Mouse (Mus musculus) kidney, adult 8-10 months (tissue): ENCODE measurements around the gene Tom1l2.

Experiments
- DNase-seq, 2 experiments: peaks; one replicate each; pipeline ENCODE4 v3.0.0; 2022

Gene Tom1l2

GRCm38 (mm10) chr11:60197998-60198619, 154.6 kb downstream of the Tom1l2 start:
- no peak for DNase-seq

DNA sequence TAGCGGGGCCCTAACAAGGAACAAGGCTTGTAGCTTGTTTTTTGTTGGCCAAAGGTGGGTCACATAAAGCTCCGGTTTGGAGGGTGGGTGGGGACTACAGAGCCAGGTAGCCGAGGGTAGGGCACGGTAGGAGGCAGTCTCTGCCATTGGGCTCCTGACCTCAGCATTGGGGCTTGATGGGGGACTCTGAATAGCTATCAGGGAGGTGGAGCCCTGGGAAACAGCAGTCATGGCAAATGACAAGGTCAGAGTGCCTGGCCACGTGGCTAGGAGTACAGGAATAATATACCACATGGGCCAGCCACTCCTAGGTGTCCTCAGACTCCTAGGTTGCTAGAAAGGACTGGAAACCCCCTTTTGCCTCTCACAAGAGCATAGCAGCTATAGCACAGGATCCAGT, 156.4 kb downstream of the Tom1l2 start:
- no peak for DNase-seq

GRCm38 (mm10) chr11:60195108-60195507, 157.6 kb downstream of the Tom1l2 start:
- DNase-seq, result no peak

DNA sequence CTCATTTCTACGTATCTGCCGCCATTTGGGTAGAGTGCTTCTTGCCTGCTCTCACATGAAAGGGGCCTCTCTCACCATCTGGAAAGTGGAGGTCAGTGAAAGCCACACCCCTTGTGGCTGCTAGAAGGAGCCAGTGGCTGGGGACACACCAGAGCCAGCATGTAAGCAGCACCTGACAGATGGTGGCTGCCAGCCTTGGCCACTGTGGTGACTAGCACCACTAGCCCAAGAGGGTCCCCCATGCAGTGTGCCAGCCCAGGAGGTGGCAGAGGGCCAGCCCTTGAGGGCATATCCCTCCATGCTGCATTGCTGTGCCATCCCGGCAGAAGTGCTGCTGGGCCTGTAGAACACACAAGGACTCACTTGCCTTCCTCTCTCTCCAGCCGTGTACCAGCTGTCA, 159.1 kb downstream of the Tom1l2 start:
- DNase-seq, result no peak

DNA sequence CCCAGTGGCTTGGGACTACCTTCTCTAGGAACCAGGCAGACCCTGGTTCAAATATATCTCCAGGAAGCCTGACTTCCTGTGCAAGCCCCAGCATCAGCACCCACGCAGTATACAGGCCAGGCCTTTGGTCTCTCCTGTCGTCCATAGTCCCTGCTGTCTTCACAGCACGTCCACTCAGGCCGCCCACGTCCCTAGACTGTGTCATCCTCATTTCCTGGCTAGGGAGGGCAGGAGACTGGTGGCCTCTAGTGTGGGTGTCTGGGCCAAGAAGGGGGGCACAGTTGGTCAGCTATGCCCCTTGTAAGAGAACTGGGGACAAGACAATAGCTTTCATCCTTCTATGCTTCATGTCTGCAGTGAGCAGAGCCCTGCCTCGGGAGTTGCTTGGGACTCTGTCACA, 160.2 kb downstream of the Tom1l2 start:
- no peak for DNase-seq

GRCm38 (mm10) chr11:60190055-60190641, 162.6 kb downstream of the Tom1l2 start:
- DNase-seq, result no peak

DNA sequence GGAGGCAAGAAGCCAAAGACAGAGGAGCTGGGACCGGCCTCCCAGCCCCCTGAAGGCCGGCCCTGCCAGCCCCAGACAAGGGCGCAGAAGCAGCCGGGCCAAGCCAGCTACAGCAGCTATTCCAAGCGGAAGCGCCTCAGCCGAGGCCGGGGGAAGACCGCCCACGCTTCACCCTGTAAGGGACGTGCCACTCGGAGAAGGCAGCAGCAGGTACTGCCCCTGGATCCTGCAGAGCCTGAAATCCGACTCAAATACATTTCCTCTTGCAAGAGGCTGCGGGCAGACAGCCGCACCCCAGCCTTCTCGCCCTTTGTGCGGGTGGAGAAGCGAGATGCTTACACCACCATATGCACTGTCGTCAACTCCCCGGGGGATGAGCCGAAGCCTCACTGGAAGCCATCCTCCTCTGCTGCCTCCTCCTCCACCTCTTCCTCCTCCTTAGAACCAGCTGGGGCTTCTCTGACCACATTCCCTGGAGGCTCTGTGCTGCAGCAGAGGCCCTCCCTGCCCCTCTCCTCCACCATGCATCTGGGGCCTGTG, 163.1 kb downstream of the Tom1l2 start:
- DNase-seq, result no peak

DNA sequence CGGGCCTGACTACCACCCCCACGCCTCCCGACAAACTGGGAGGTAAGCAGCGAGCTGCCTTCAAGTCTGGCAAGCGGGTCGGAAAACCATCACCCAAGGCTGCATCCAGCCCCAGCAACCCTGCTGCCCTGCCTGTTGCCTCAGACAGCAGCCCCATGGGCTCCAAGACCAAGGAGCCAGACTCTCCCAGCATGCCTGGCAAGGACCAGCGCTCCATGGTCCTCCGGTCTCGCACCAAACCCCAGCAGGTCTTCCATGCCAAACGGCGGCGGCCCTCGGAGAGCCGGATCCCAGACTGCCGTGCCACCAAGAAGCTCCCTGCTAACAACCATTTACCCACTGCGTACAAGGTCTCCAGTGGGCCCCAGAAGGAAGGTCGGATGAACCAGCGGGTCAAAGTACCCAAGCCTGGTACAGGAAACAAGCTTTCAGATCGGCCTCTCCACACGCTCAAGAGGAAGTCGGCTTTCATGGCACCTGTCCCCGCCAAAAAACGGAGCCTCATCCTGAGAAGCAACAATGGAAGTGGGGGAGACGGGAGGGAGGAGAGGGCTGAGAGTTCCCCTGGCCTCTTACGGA, 164.3 kb downstream of the Tom1l2 start:
- no peak for DNase-seq

- DNase-seq, result no peak
These were observed 165.6 kb downstream of the Tom1l2 start for GRCm38 (mm10) chr11:60187070-60187469.

DNA sequence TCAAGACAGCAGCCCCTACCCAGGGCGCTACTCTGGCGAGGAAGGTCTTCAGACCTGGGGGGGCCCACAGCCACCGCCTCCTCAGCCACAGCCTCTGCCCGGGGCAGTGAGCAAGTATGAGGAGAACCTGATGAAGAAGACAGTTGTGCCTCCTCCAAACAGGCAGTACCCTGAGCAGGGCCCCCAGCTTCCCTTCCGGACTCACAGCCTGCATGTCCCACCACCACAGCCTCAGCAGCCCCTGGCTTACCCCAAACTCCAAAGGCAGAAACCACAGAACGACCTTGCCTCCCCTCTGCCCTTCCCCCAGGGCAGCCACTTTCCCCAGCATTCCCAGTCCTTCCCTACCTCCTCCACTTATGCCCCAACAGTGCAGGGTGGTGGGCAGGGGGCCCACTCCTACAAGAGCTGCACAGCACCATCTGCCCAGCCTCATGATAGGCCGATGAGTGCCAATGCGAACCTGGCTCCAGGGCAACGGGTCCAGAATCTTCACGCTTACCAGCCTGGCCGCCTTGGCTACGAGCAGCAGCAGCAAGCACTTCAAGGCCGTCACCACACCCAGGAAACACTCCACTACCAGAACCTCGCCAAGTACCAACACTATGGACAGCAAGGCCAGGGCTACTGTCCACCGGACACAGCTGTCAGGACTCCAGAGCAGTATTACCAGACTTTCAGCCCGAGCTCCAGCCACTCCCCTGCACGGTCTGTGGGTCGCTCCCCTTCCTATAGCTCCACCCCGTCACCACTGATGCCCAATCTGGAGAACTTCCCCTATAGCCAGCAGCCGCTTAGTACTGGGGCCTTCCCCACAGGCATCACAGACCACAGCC, 167.1 kb downstream of the Tom1l2 start:
- no peak for DNase-seq

- no peak for DNase-seq
These were observed 168.1 kb downstream of the Tom1l2 start for GRCm38 (mm10) chr11:60184346-60185325.

DNA sequence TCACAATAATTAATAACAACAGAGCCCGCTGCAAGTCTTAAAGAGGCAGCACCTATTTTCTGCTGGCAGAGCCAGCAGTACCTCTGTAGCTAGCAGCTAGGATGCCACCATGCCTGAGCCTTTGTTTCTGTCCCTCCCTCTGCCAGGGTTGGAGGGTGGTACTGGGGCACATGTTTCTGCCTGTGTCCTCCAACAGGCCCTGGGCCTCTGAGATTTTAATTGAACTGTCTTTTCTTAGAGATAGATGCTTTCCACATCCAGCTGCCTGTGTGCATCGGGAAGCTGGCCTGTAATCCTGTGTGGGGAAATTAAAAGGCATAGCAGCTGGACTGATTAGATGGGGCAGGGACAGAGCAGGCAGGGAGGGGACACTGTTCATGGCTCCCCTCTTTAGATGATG, 170.0 kb downstream of the Tom1l2 start:
- no peak for DNase-seq

- DNase-seq, result peak; percentile 94
These were observed 170.5 kb downstream of the Tom1l2 start for GRCm38 (mm10) chr11:60182116-60182670.

DNA sequence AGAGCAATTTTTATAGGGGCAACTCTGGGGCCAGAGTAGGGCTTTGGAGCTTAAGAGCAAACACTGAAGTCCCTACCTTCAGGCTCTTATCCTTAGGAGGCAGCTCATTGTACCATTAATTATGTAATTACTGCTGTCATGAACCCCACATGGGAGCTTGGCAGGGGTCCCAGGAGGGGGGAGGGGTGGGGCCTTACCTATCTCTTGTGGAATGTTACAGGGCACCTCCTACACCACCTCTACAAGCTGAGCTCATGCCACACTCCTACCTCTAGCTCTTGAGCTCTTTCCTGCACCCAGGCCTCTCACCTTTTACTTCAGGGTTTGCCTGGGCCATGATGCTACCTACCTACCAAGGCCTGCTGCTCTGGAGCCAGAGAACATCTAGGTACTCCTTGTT, 174.2 kb downstream of the Tom1l2 start:
- peak; percentile 72 to 82 for DNase-seq

DNA sequence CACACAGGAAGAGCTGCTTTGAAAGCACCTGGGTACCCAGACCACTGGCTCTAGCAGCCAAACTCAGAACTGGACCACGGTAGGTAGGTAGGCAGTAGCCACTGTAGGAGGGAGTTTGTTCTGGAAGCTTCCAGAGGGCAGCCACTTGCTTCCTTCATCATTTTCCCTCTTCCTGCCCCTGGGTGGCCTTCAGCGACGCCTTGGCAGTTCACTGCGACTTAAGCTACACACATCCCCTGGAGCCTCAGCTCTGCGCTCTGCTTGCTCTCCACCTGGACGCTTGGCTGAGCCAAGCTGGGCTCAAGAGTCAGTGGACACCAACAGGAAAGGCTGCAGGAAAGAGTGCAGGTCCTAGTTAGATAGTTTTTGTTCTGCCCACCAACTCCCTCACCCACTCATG, 174.7 kb downstream of the Tom1l2 start:
- no peak for DNase-seq

- DNase-seq, result peak in 1 of 2 experiments; percentile 25
These were observed 175.6 kb downstream of the Tom1l2 start for GRCm38 (mm10) chr11:60176975-60177657.
